24 mouse cellular contexts compared by ENCODE assay signal in the genomic region with DNA sequence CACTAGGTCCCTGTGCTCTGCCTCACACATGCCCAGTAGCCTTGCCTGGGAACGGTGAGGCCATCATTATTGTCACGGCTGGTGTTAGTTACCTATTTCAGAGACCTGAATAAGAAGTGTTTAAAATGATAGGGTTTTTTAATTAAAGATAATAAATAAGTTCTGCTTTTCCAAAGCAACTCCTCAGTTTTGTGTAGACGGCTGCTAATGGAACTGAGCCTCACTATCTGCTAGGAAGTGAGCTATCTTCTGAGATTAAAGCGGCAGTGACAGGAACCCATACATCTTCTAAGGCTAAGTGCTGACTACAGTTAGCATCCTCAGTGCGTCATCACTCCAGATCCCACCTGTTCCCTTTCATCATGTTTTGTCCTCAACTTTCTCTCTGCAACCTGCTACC.
"Had no signal": no experiment of that assay in that cellular context is flagged by ENCODE, and none has a peak within 500 bp of the region (broad histone marks: within the 10 kb centered on the region; RNA-seq: fewer than 3 reads in every experiment).

No protein-coding gene starts in this region.

- H3K4me1 ChIP-seq: embryonic facial prominence, embryonic 10.5 days; forebrain, embryonic 10.5 days; forebrain, embryonic 12.5 days; forebrain, embryonic 13.5 days had no signal

- H3K4me3 ChIP-seq: embryonic facial prominence, embryonic 10.5 days; embryonic facial prominence, embryonic 12.5 days; embryonic facial prominence, embryonic 13.5 days; embryonic facial prominence, embryonic 15.5 days; erythroblast, embryonic 14.5 days; forebrain, embryonic 10.5 days; forebrain, embryonic 12.5 days; forebrain, embryonic 13.5 days; forebrain, embryonic 15.5 days; gastrocnemius, adult 2 months; heart, adult 2 months had no signal

- H3K27ac ChIP-seq: embryonic facial prominence, embryonic 10.5 days; embryonic facial prominence, embryonic 12.5 days; embryonic facial prominence, embryonic 13.5 days; embryonic facial prominence, embryonic 15.5 days; forebrain, embryonic 10.5 days; forebrain, embryonic 12.5 days; forebrain, embryonic 13.5 days; gastrocnemius, adult 2 months; heart, adult 2 months had no signal

- H3K9ac ChIP-seq: embryonic facial prominence, embryonic 12.5 days; embryonic facial prominence, embryonic 13.5 days; embryonic facial prominence, embryonic 15.5 days; forebrain, embryonic 12.5 days; forebrain, embryonic 13.5 days; forebrain, embryonic 15.5 days; forebrain, postnatal 0 days had no signal

- H3K27me3 ChIP-seq: embryonic facial prominence, embryonic 12.5 days; embryonic facial prominence, embryonic 13.5 days; embryonic facial prominence, embryonic 15.5 days; forebrain, embryonic 12.5 days; forebrain, embryonic 13.5 days; forebrain, embryonic 15.5 days had no signal

- H3K36me3 ChIP-seq: embryonic facial prominence, embryonic 10.5 days; embryonic facial prominence, embryonic 12.5 days; embryonic facial prominence, embryonic 13.5 days; embryonic facial prominence, embryonic 15.5 days; forebrain, embryonic 10.5 days; forebrain, embryonic 12.5 days; forebrain, embryonic 15.5 days had no signal

- DNase-seq: cerebellum, adult 9-10 months; cerebellum, adult 9-11 months; cerebellum, postnatal 10 days; cerebellum, postnatal 14 days; cerebellum, postnatal 25 days; cerebellum, postnatal 36 days; embryo, embryonic 11 days; forebrain, postnatal 0 days; gastrocnemius, adult 2 months; gastrocnemius, postnatal 10 days; gastrocnemius, postnatal 14 days; gastrocnemius, postnatal 25 days; gastrocnemius, postnatal 36 days; heart, adult 18-20 months; heart, adult 2 months had no signal

- H3K9me3 ChIP-seq: embryonic facial prominence, embryonic 10.5 days; embryonic facial prominence, embryonic 12.5 days; embryonic facial prominence, embryonic 13.5 days; embryonic facial prominence, embryonic 15.5 days; forebrain, embryonic 10.5 days; forebrain, embryonic 12.5 days; forebrain, embryonic 13.5 days; forebrain, embryonic 15.5 days had no signal
